Mouse (Mus musculus) thymus, adult 18-20 months (tissue): ENCODE measurements around the gene Elane.

Experiments
- DNase-seq, 2 experiments: peaks; one replicate each; pipeline ENCODE4 v3.0.0; 2022; ENCODE audit warnings: mixed read lengths in 2 of 2

Gene Elane

DNA sequence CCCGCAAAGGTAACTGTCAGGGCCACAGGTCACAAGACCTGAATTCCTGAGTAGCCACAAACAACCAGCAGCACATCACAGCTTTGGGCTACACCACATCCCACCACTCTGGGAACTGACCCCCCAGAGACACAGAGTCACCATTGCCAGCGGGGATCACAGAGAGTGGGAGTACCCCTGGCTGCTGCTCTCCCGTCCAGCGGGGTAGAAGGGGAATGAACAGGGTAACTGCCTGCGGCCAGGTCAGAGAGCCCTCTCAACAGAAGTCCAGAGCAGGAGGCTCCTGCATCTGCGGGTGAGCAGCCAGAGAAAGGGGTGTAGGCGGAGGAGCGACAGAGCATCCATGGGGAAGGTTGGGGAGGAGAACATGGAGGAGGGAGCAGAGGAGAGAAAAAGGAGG is 30.0 kb downstream of the Elane start:
- no peak for DNase-seq

DNA sequence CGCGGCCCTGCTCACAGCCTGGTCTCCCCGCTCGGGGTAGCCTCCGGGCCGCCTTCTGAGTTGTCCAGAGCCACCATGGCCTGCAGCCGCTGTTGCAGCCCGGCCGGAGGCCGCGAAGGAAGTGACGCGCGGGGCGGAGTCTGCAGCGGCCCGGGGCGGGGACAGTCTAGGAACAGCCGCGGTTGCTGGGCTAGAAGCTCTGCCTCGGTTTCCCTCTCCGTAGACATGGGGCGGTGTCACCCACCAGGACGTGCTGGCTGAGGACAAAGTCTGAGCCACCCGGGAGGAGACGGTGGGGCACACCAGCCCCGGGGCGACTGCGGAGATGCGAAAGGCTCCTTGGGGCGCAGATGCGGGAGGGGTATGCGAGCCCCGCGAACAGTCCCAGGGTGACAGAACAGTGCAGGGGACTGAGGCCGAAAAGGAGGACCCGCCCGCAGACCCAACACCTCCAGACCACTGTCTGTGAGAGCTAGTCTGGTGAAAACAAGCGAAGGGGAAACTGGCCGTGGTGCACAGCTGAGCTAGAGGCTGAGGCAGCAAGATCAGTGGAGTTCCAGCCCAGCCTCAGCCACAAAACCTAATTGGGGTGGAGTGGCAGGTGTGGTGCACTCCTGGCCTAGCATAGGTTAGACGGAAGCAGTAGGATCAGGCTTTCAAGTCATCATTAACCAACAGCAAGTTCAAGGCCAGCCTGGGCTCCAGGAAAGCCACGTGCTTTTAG is 30.9 kb downstream of the Elane start, which contains the start of gene Kiss1r:
Kiss1r (plus strand) TSS at position 164 of the 724 bp plus-strand sequence.
- DNase-seq, result peak; percentile 75 to 81

DNA sequence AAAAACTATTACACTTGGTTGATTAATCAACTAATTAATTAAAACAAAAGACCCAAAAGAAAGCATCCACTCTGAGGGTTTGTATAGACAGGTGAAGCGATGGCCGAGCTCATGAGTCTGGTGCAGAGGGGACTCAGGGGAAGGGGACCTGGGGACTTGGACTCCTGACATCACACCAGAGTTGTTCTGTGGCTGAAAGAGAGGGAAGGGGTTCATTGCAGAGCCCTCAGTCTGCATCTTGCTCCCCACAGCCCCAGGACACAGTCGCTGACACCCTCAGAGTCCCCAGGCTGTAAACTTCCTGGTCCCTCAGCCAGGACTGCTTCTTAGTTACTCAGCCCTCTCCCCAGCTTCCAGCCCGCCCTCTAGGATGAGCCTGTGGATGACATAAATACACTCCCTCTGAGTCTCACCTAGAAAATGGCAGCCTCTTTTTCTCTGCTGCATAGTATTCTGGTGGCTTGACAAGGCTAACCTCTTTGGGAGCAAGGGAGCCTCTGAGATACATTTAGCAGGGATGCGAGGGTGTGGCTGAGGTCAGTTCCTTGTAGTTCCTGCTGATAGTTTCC is 31.6 kb downstream of the Elane start:
- DNase-seq, result no peak

DNA sequence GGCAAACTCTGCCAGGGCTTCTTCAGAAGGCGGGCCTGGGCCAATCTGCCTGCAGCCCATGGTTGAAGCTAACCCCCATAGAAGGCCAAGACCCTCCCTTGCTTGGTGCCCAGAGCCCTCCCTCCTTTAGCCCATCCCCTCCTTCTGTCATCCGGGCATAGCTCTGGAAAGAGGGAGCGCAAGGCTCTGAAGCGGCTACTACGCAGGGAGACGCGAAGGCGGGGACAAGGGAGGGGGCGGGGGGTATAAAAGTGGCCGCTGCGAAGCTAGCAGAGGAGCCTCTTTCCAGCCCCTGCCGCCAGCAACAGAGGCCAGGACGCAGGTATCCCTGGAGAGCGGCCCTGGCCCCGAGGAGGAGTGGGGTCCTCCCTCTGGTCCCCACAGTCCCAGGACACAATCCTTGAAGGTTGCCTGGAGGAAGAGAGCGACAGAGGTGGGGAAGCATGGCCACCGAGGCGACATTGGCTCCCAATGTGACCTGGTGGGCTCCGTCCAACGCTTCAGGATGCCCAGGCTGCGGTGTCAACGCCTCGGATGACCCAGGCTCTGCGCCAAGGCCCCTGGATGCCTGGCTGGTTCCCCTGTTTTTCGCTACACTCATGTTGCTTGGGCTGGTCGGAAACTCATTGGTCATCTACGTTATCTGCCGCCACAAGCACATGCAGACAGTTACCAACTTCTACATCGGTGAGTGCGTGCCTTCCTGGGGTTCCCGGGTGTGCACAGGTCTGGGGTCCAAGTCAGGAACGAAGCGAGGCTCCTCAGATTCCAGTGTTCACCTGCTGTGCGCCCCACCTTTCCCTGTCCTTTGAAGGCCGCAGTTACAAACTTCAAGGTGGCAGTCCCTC is 32.4 kb downstream of the Elane start:
- DNase-seq, result no peak

DNA sequence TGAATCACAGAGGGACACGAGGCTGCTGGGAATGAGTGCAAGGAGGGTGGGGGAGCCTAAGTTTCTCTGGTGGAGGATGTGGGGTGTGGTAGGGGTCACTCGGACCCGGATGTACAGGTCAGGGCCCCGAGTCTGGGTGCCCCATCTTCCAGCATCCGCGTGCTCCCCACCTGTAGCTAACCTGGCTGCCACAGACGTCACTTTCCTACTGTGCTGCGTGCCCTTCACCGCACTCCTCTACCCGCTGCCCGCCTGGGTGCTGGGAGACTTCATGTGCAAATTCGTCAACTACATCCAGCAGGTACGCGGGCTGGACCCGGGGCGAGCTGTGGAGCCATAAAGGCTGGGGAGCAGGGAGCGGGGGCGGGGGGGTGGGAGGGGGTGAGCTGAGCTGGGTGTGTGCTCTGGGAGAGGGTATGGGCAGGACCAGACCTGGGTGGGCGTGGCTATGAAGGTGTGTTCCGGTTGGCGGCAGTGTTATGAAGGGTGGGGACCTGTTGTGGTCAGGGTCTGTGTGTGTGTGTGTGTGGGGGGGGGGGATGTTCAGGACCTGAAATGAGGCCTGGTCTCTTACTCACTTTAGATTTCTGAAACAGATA is 33.3 kb downstream of the Elane start:
- DNase-seq, result no peak

DNA sequence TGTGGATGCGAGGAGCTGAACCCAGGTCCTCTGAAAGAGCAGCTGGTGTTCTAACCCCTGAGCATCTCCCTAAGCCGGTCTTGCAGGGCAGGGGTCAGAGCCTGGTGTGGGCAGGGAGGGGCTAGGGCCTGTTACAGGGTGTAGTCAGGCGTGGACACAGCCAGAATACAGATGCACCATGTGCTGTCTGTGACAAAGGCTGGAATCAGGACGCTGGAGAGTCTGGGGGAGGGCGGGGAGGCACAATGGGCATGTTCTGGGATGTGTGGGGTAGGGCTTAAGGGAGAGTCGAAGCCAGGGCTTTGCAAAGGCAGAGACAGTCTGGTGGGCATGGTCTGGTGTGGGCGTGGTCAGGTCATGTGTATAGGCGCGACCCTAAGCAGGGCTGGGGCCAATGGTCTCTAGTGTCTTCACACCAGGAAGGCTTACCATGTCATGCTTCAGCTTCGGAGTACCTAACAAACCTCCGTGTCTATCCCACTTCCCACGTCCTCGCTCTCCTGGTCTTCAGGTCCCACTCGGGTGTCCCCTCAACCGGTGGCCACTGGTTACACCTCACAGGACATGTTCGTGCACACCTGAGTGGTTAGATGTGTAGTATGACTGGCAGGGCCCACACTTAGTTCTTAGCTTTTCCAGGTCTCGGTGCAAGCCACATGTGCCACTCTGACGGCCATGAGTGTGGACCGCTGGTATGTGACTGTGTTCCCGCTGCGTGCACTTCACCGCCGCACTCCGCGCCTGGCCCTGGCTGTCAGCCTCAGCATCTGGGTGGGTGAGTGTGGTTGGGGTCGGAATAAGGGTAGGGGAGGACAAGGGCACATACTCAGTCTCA is 34.2 kb downstream of the Elane start:
- no peak for DNase-seq

DNA sequence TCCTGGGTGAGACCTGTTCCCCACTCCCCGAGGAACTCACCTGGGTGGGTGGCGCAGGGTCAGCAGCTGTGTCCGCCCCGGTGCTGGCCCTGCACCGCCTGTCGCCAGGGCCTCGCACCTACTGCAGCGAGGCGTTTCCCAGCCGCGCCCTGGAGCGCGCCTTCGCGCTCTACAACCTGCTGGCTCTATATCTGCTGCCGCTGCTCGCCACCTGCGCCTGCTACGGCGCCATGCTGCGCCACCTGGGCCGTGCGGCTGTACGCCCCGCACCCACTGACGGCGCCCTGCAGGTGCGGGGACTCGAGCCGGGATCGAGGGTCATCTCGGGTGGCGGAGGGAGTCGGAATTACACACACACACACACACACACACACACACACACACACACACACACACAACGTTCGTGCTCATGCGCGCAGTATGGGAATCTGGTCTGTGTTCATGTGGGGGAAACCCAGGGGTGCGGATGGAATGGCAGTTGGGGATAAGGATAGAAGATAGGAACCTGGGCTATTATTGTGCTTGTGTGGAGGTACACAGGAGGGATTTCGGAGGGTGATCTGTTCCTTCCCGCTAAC is 35.0 kb downstream of the Elane start, which contains the start of gene R3hdm4:
R3hdm4 (minus strand) TSS at position 251 of the 578 bp plus-strand sequence.
- no peak for DNase-seq

DNA sequence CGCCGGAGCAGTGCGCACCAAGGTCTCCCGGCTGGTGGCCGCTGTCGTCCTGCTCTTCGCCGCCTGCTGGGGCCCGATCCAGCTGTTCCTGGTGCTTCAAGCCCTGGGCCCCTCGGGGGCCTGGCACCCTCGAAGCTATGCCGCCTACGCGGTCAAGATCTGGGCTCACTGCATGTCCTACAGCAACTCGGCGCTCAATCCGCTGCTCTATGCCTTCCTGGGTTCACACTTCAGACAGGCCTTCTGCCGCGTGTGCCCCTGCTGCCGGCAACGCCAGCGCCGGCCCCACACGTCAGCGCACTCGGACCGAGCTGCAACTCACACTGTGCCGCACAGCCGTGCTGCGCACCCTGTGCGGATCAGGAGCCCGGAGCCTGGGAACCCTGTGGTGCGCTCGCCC is 35.5 kb downstream of the Elane start:
- no peak for DNase-seq

DNA sequence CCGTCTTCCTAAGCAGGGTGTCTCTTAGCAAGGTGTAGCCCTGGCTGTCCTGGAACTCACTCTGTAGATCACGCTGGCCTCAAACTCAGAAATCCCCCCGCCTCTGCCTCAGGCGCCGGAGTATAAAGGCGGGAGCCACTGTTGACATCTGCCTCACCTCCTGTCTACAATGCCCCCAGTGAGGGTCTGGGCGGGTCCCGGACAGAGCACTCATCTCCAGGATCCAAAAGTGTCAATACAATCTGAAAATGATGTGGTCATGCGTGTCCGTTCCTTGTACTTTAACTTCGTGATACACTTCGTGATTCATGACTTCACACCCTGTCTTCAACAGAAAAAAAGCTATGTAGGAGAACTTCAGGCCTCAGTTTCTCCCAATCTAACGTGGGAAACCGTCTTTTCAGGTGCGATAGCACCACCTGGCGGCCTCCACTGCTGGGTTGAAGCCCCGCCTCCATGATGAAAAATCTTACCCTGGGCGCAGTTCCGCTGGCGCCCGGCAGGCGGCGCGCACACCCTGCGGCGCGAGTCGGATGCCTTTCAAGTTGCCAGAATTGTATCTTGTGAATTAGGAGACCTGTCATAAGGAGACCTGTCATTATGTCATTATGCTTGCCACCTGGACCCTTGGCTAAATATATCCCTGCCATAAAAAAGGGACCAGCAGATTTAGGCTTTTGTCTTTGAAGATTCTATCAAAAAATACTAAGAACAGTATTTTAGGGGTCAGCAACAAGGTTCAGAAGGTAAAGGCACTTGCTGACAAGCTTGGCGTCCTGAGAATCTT is 39.1 kb downstream of the Elane start:
- peak; percentile 80 to 82 for DNase-seq

DNA sequence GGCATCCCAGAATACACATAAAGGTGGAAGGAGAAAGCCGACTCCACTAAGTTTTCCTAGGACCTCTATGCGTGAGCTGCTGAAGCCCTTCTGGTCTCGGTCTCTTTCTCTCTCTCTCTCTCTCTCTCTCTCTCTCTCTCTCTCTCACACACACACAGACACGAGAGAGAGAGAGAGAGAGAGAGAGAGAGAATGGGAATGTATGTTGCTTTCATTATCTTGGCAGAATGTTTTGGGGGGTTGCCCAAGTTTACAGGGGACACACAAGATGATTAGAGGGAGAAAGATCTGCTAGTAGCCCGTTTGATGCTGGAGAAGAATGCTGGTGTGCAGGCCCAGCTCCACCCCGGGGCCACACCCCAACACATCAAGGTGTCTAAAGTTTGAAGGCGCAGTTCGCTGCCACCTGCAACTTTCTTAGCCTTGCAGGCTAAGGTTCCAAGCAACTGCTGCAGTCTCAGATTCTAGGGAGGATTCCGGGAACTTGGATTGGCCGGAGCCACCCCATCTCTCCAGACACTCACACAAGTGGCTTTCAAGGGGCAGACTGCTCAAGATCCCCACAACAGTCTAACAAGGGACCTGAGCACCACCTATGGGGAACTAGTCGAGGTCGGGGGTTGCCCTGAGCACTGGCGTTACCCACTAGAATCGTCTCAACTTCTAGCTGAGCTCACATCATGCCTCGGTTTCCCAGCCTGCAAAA is 39.9 kb downstream of the Elane start:
- DNase-seq, result no peak

DNA sequence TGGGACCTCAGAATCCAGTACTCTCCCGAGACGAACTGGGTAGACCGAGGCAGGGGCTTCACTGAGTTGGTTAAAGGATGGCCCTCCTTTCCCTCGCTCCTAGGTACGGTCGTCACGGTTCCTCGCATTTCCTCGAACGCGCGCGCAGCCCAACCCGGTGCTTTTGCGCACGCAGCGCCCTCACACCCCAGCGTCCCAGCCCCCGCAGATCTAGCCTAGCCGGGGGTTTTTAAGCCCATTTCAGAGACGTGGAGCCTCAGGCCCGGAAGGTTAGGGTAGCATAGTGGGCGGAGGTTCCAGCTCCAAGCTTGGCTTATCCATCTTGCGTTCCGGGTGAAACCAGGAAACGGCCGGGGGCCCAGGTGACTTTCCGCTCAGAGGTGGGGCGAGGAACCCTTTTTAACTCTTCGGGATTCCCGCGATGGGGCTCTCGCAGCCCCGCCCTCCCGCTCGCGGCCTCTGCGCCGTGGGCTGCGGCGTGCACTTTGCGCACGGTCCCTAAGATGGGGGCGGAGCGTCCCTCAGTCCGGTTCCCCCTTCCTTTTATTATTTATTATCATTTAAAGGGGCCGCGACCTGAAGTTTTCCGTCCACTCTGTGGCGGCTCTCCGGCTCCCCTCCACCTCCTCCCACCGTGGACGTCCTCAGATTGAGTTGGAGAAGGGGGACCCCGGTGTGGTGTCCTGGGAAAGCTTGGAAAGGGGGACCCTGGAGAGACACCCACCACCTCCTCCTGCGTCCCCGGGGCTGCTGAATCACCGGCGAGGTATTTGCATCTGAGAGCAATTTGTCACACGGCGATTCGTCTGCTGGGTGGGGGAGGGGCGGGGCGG is 40.7 kb downstream of the Elane start, which contains the start of gene Arid3a:
Arid3a (plus strand) TSS at position 553 of the 833 bp plus-strand sequence.
- DNase-seq, result peak; percentile 79 to 85

DNA sequence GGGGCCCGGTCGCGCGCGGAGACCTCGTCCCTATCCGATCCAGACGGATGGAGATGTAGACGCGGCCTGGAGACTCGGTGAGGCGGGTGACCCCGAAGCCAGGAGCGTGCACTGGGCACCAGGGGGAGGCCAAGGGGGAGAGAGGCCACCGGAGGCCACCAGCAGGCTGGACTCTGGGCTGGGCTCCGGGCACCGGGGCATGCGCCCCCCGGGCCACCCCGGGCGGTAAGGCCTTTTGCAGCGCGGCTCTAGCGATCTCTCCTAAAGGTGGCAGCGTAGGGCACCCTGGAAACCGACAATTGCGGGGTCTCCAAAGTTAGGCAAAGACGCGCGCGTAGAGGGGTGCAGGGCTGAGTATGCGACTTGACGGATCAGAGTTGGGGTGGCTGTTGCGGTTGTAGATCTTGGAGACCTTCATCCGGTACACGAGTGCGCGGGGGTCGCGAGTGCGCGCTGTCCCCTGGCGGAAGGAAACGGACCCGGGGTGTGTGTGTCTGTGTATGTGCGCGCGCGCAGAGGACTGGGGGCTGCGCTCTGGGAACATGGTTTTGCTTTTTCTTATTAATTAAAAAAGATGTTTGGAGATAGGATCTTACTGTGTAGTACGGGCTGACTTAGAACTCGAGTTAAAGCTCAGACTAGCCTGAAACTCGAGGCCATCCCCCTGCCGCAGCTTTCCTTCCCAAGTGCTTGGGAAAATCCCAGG is 41.4 kb downstream of the Elane start:
- peak; percentile 75 to 82 for DNase-seq

DNA sequence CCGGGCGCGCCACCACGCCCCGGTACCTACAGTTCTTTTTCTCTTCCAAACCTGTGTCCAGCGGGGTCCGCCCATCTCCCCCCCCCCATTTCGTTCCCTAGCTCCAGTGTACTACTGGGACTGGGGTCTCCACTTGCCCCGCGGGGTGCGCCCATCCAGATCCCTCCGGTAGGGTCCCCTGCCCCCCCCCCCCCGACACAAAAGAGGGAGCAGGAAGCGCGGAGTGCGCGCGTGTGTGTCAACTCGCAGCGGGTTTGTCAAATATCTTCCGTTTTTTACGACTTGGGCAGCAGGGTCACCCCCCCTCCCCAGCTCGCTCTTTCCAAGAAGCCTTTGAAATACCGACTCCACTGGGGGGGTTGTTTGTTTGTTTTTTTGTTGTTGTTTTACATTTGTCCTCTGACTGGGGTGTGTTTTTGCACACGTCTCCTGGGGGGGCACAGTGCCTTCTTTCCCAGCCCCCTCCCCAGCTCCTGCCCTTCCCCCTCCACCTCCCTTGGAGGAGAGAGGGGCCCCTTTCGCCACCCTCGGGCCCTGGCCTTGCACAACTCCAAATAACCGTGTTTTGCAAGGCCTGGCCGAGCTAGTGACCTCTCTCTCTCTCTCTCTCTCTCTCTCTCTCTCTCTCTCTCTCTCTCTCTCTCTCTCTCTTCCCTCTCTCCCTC is 42.1 kb downstream of the Elane start:
- DNase-seq, result no peak

DNA sequence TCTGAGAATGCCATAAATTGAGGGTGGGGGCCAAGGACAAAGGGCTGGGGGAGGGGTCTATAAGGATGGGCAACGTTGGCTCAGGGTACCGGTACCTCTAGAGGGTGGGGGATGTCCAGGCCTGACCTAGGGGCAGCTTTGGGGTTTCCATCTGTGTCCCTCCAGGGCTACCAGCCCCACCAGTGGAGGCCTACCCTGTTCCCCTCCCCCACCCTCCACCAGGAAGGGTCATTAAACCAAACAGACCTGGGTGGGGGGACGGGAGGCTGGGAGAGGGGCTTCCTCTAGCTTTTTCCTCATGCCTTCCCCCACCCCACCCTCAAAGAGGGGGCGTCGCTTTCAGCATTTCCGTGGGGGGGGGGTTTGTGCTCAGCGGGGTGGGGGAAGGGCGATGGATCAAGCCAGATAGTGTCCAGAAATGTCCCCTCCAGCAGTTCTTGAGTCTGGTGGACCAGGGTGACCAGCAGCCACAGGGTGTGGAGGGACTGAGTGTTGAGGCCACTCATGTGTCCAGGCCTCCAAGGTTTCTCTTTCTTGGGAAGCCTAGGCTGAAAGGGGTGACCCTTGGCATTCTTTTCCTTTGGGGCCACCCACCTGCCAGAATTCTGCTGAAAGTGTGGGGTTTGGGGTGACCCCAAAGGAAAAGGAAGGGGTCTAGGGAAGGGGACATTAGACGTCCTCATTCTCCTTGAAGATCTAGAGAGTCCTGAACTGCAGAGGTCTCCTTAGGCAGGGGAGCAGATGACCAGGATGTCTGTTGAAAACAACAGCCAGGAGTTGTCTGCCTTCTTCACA is 43.1 kb downstream of the Elane start:
- DNase-seq, result no peak

DNA sequence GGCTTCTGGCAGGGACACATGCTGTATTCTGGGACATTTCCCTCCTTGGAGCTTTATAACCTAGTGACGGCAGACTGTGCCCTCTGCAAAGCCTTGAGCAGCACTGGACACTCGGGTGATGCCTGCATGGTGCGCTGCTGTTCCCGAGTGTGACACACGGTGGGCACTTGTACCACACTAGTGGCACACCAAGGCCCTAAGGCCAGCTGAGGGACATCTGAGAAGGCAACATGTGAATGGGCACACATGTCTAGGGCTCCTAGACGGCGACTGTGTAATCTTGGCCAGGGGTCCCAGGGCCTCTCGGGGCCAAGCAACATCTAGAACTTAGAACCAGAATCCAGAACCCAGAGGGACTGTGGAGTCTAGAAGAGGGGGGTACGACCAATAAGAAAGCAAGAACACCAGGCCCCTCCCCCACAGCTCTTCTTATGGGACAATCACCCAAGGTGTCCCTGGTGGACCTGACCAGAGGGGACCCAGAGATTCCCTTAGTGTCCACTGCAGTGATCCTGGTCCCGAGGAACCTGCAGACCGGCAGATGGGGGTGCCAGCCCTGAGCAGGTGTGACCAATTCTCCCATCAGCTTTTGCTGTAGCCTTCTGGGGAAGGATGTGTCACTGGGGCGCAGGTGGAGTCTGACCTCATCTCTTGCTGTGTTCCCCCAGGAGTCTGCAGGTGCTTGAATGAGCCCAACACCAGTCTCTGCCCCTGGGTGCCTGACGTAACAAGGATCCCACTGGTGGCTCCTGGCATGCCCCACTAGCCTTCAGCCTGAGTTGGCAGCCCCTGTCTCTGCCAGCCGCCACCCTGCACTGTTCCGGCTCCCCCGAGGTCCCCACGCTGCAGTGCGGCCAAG is 44.1 kb downstream of the Elane start:
- no peak for DNase-seq

DNA sequence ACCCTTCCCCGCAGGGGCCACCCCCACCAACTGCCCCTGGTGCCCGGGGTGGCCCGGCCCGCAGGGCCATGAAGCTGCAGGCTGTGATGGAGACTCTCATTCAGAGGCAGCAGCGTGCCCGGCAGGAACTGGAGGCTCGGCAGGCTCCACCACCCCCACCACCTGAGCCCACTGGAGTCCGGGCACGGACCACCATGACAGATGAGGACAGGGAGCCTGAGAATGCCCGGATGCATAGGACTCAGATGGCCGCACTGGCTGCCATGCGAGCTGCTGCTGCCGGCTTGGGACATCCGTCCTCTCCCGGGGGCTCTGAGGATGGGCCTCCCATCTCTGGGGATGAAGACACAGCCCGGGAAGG is 44.8 kb downstream of the Elane start:
- no peak for DNase-seq
